Mouse (Mus musculus) CH12.LX (cell line): ENCODE data around the gene Ndufv2. TPM values are rescaled to one million over a fixed set of nuclear protein-coding genes. Genes with fewer than 3 reads are reported as not detected.
A peak's percentile ranks its signal among the peaks of the same experiment; 100 is the strongest.

Experiments used
- DNase-seq: peaks from one replicate; pipeline ENCODE4 v3.0.0-alpha.2; 2013; ENCODE audit errors: extremely low read depth
- H3K27ac ChIP-seq: 2 replicates; pipeline ENCODE4 v1.5.1; 2012; ENCODE audit warnings: low read depth, mild to moderate bottlenecking, control low read depth, moderate library complexity; ENCODE audit not compliant: insufficient read depth
- H3K27me3 ChIP-seq: replicated peaks from 2 replicates; pipeline ENCODE3; 2012; ENCODE audit warnings: inconsistent platforms
- H3K36me3 ChIP-seq, 2 experiments: replicated peaks in 1 of 2; 2 replicates each; pipeline versions ENCODE3 to v1.6.1; 2012; ENCODE audit warnings: inconsistent platforms in 1 of 2, low read length in 1 of 2, mild to moderate bottlenecking in 1 of 2, mixed read lengths in 1 of 2, moderate library complexity in 1 of 2; ENCODE audit not compliant: control insufficient read depth in 1 of 2, insufficient read depth in 1 of 2
- H3K4me1 ChIP-seq, 2 experiments: 2 replicates each; pipeline ENCODE4 v1.6.1; 2012; ENCODE audit warnings: inconsistent platforms in 1 of 2, moderate library complexity in 1 of 2; ENCODE audit not compliant: insufficient read depth in 2 of 2, control insufficient read depth in 1 of 2
- H3K4me2 ChIP-seq: 2 replicates; pipeline ENCODE4 v1.6.1; 2012; ENCODE audit warnings: low read depth, mild to moderate bottlenecking, control low read depth; ENCODE audit not compliant: poor library complexity, insufficient read depth, severe bottlenecking
- H3K4me3 ChIP-seq, 3 experiments: fragments of 150-350 bp in 1 of 3; sonication (generic) in 1 of 3; replicated peaks in 1 of 3; 2 replicates each; pipeline versions ENCODE3 to v1.5.1; 2011 to 2012; ENCODE audit warnings: low read depth in 2 of 3, low read length in 2 of 3, mild to moderate bottlenecking in 2 of 3, moderate library complexity in 2 of 3, control low read depth in 1 of 3, improper control_type of control experiment in 1 of 3, inconsistent platforms in 1 of 3, mixed read lengths in 1 of 3; ENCODE audit not compliant: poor library complexity in 1 of 3
- H3K79me2 ChIP-seq: replicated peaks from 2 replicates; pipeline ENCODE4 v1.6.1; 2012; ENCODE audit warnings: mild to moderate bottlenecking, moderate library complexity; ENCODE audit not compliant: control insufficient read depth, poor library complexity, insufficient read depth, severe bottlenecking; ENCODE audit errors: extremely low read depth
- H3K9ac ChIP-seq: 2 replicates; pipeline ENCODE4 v1.6.1; 2012; ENCODE audit warnings: low read depth, mild to moderate bottlenecking, control low read depth, moderate library complexity; ENCODE audit not compliant: insufficient read depth
- H3K9me3 ChIP-seq: replicated peaks from 2 replicates; pipeline ENCODE3; 2012; ENCODE audit warnings: low read length, inconsistent platforms, mixed read lengths
- CHD1 ChIP-seq: IDR thresholded peaks from 2 replicates; pipeline ENCODE4 v1.6.1; 2012; ENCODE audit warnings: low read depth, low read length, improper control_type of control experiment, inconsistent platforms
- ELF1 ChIP-seq: IDR thresholded peaks from 2 replicates; pipeline ENCODE4 v1.6.1; 2014; ENCODE audit warnings: low read depth, mild to moderate bottlenecking, inconsistent platforms, low read length, improper control_type of control experiment
- EP300 ChIP-seq: IDR thresholded peaks from 2 replicates; pipeline ENCODE4 v1.6.1; 2011; ENCODE audit warnings: low read length, improper control_type of control experiment
- ETS1 ChIP-seq: conservative IDR thresholded peaks from 2 replicates; pipeline ENCODE4 v1.6.1; 2012; ENCODE audit warnings: low read depth, mild to moderate bottlenecking, inconsistent platforms, low read length, improper control_type of control experiment, moderate library complexity
- GABPA ChIP-seq: IDR thresholded peaks from 2 replicates; pipeline ENCODE4 v1.6.1; 2012; ENCODE audit warnings: low read depth, low read length, improper control_type of control experiment, inconsistent platforms; ENCODE audit not compliant: insufficient replicate concordance
- IRF4 ChIP-seq: IDR thresholded peaks from 2 replicates; pipeline ENCODE4 v1.6.1; 2014; ENCODE audit warnings: low read depth, mild to moderate bottlenecking, inconsistent platforms, low read length, improper control_type of control experiment
- JUND ChIP-seq: conservative IDR thresholded peaks from 2 replicates; pipeline ENCODE4 v1.6.1; 2011; ENCODE audit warnings: low read depth, low read length, improper control_type of control experiment
- KAT2A ChIP-seq: IDR thresholded peaks from 2 replicates; pipeline ENCODE4 v1.6.1; 2012; ENCODE audit warnings: low read length, improper control_type of control experiment, inconsistent platforms; ENCODE audit not compliant: insufficient replicate concordance
- MAX ChIP-seq: IDR thresholded peaks from 2 replicates; pipeline ENCODE4 v1.6.1; 2011; ENCODE audit warnings: low read length, improper control_type of control experiment
- MEF2A ChIP-seq: IDR thresholded peaks from 2 replicates; pipeline ENCODE4 v1.6.1; 2014; ENCODE audit warnings: low read depth, mild to moderate bottlenecking, inconsistent platforms, low read length, improper control_type of control experiment, borderline replicate concordance
- MXI1 ChIP-seq: IDR thresholded peaks from 2 replicates; pipeline ENCODE4 v1.6.1; 2011; ENCODE audit warnings: mild to moderate bottlenecking, low read depth, low read length, improper control_type of control experiment
- NELFE ChIP-seq: IDR thresholded peaks from 2 replicates; pipeline ENCODE4 v1.6.1; 2011; ENCODE audit warnings: low read depth, low read length, improper control_type of control experiment
- NRF1 ChIP-seq: IDR thresholded peaks from 2 replicates; pipeline ENCODE4 v1.6.1; 2014; ENCODE audit warnings: low read depth, mild to moderate bottlenecking, inconsistent platforms, low read length, improper control_type of control experiment, moderate library complexity
- POLR2AphosphoS2 ChIP-seq: IDR thresholded peaks from 2 replicates; pipeline ENCODE4 v1.6.1; 2011; ENCODE audit warnings: low read depth, low read length, improper control_type of control experiment
- RAD21 ChIP-seq: IDR thresholded peaks from 2 replicates; pipeline ENCODE4 v1.6.1; 2011; ENCODE audit warnings: low read depth, mild to moderate bottlenecking, low read length, improper control_type of control experiment, moderate library complexity
- SIN3A ChIP-seq: IDR thresholded peaks from 2 replicates; pipeline ENCODE4 v1.6.1; 2012; ENCODE audit warnings: low read length, improper control_type of control experiment, inconsistent platforms
- SMC3 ChIP-seq: IDR thresholded peaks from 2 replicates; pipeline ENCODE4 v1.6.1; 2011; ENCODE audit warnings: low read depth, low read length, improper control_type of control experiment
- TBP ChIP-seq: conservative IDR thresholded peaks from 2 replicates; pipeline ENCODE4 v1.6.1; 2011; ENCODE audit warnings: low read depth, low read length, improper control_type of control experiment
- TCF12 ChIP-seq: IDR thresholded peaks from 2 replicates; pipeline ENCODE4 v1.6.1; 2014; ENCODE audit warnings: low read depth, mild to moderate bottlenecking, inconsistent platforms, low read length, improper control_type of control experiment
- UBTF ChIP-seq: IDR thresholded peaks from 2 replicates; pipeline ENCODE4 v1.6.1; 2012; ENCODE audit warnings: low read depth, mild to moderate bottlenecking, inconsistent platforms, low read length, improper control_type of control experiment, moderate library complexity
- USF1 ChIP-seq: IDR thresholded peaks from 2 replicates; pipeline ENCODE4 v1.6.1; 2014; ENCODE audit warnings: low read depth, mild to moderate bottlenecking, inconsistent platforms, low read length, improper control_type of control experiment
- USF2 ChIP-seq: conservative IDR thresholded peaks from 2 replicates; pipeline ENCODE4 v1.6.1; 2011; ENCODE audit warnings: low read depth, low read length, improper control_type of control experiment
- ZC3H11A ChIP-seq: IDR thresholded peaks from 2 replicates; pipeline ENCODE4 v1.6.1; 2012; ENCODE audit warnings: low read depth, mild to moderate bottlenecking, inconsistent platforms, low read length, improper control_type of control experiment
- ZKSCAN1 ChIP-seq: IDR thresholded peaks from 2 replicates; pipeline ENCODE4 v1.6.1; 2012; ENCODE audit warnings: low read depth, inconsistent platforms, low read length, improper control_type of control experiment, borderline replicate concordance
- dilution Hi-C: fragments of 300-500 bp; cut with MboI; formaldehyde crosslinking; loops from 2 replicates; pipeline ENCODE4 v1.14.3; 2020; ENCODE audit warnings: low sequenced_read_pairs; ENCODE audit not compliant: extremely low pct_unique_long_range_greater_than_20kb, extremely low pct_ligation_motif_present
- in situ Hi-C: fragments of 300-500 bp; cut with MboI; formaldehyde crosslinking; loops from 3 replicates; pipeline ENCODE4 v1.14.3; 2019; ENCODE audit warnings: low sequenced_read_pairs, low pct_ligation_motif_present, low pct_unique_long_range_greater_than_20kb, mixed read lengths
- polyA plus RNA-seq: library from polyadenylated mRNA; unstranded; fragments of >175 nt; gene quantifications from 2 replicates; pipeline ENCODE4 v1.2.1, GENCODE M21; 2012; ENCODE audit warnings: low read depth; ENCODE audit not compliant: insufficient read length
- total RNA-seq, 2 experiments: library from RNA; depleted of rRNA; stranded (reverse); fragments of 300-350 nt in 1 of 2; fragments of >200 nt in 1 of 2; gene quantifications; 2 replicates each; pipeline ENCODE4 v1.2.3; 2012 to 2014

Ndufv2 gene
- total and polyA plus RNA-seq, 3 experiments = 108 to 260 (median 201) TPM

DNA sequence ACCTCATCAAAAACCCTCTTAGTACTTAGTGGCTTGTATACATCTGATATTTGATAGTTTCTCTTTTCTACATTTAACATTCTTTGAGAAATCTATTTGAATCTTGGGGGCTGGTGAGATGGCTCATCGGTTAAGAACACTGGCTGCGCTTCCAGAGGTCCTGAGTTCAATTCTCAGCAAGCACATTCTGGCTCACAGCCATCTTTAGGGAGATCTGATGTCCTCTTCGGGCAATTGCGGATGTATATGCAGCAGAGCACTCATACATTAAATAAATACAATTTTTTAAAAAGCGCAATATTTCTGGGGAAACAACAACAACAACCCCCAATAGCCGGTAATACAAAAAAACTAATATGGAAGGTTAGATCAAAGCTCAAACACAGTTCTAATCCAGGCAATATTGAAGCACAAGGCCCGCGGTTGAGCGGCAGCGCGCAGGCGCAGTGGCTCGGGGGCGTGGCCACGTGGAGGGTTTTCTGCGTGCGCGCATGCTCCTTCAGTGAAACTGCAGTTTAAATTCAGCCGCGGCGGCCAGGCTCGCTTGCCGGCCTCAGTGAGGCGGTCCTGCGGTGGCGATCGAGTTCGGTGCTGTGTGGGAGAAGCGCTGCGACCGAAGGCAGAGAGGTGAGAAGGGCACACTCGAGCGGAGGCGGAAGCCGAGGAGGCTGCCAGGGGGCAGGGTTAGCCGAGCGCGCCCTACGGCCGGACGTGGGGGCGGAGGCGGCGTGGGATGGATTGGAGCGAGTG lies 21.9 kb upstream of the Ndufv2 start, which contains the start of gene Ddx11 (continued):
- TF ChIP-seq ETS1 (no peak; the same call in 1 of the 2 replicates), SMC3 (no peak), TBP (0 out of 2 replicates have a peak, but pooled peaks have one; percentile 35), POLR2AphosphoS2 (peak; percentile 61; the same call in 1 of the 2 replicates), GABPA (no peak), KAT2A (0 out of 2 replicates have a peak, but pooled peaks have one; percentile 57), USF1 (peak; percentile 83), MXI1 (peak; percentile 95), MEF2A (peak; percentile 54; the same call in 1 of the 2 replicates), UBTF (0 out of 2 replicates have a peak, but pooled peaks have one; percentile 75), USF2 (peak; percentile 70), SIN3A (peak; percentile 89; the same call in 1 of the 2 replicates), MAX (peak; percentile 84), ELF1 (peak; percentile 77), CHD1 (no peak), ZC3H11A (no peak), IRF4 (peak; percentile 47; the same call in 1 of the 2 replicates), TCF12 (peak; percentile 83), NRF1 (peak; percentile 97), RAD21 (no peak), EP300 (no peak), JUND (no peak)

GRCm38 (mm10) chr17:66120701-66121100 lies 19.3 kb upstream of the Ndufv2 start:
- in situ Hi-C loops (no loop called here), dilution Hi-C loops (no loop called here)
- H3K36me3 ChIP-seq = peaks cover 35 to 51% of the 10 kb centered on the region in 2 experiments

More at GRCm38 (mm10) chr17:66120701-66121100, 19.3 kb upstream of the Ndufv2 start:
- DNase-seq = no peak
- Histone ChIP-seq H3K9me3 (no peaks in the 10 kb centered on the region), H3K4me3 (no peak overlapping the region), H3K4me2 (no peak overlapping the region), H3K27me3 (no peaks in the 10 kb centered on the region), H3K9ac (no peak overlapping the region), H3K27ac (no peak overlapping the region), H3K4me1 (peaks cover 5 to 25% of the 10 kb centered on the region in 2 experiments; a peak in 3 of 4 replicates), H3K79me2 (peaks cover 15% of the 10 kb centered on the region)
- TF ChIP-seq JUND = no peak
- no peak for TF ChIP-seq ZKSCAN1
- TF ChIP-seq ELF1 = no peak
- no peak for TF ChIP-seq NELFE
- TF ChIP-seq POLR2AphosphoS2 = no peak
- TF ChIP-seq NRF1 = no peak
- TF ChIP-seq, all 38 proteins: peak for 0
